Mouse (Mus musculus) embryonic fibroblast, embryonic 13.5 days (primary cell): ENCODE data around the gene Agbl4.

Experiments used
- CTCF ChIP-seq: IDR thresholded peaks from 2 replicates; pipeline ENCODE4 v1.5.1; 2011; ENCODE audit warnings: mild to moderate bottlenecking, control low read depth, low read length, moderate library complexity, borderline replicate concordance; ENCODE audit not compliant: insufficient read depth
- POLR2A ChIP-seq: IDR thresholded peaks from 2 replicates; pipeline ENCODE4 v1.6.1; 2011; ENCODE audit warnings: low read depth, mild to moderate bottlenecking, control low read depth, low read length, moderate library complexity

DNA sequence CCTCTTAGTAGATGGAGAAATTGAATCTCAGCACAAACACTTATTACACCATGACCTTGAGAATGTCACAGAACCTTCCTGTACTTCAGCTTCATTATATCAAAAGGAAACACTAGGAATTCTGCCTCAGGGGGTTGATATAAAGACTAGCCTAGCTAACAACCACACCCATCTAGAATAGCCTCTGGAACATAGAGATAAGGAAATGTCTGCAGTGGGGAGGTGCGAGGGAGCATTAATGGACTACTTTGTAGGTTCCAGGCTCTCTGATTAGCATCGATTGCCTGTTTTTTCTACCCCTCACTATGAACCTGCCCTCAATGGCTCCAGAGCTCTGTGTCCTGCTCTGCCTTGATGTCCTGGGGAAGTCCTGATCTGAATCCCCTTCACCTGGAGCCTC is 1133.1 kb downstream of the Agbl4 start:
- TF ChIP-seq POLR2A, result no peak
- no peak for TF ChIP-seq CTCF
